Mouse (Mus musculus) liver, embryonic 12.5 days (tissue): ENCODE data around the gene Zkscan17. TPM values are rescaled to one million over a fixed set of nuclear protein-coding genes. Genes with fewer than 3 reads are reported as not detected.

Source experiments
- ATAC-seq: fragments of 200-750 bp; cut with Nextera tagmentation; 2 replicates; pipeline ENCODE4 v1.8.0; 2017; ENCODE audit warnings: moderate number of reproducible peaks, mild to moderate bottlenecking, moderate library complexity
- H3K27ac ChIP-seq: fragments of 300-500 bp; sonication (generic); 2 replicates; pipeline ENCODE4 v1.5.1; 2016; ENCODE audit warnings: mild to moderate bottlenecking
- H3K27me3 ChIP-seq: fragments of 300-500 bp; sonication (generic); replicated peaks from 2 replicates; pipeline ENCODE4 v1.6.1; 2016; ENCODE audit warnings: mild to moderate bottlenecking, moderate library complexity
- H3K36me3 ChIP-seq: fragments of 300-500 bp; sonication (generic); 2 replicates; pipeline ENCODE4 v1.6.1; 2016; ENCODE audit warnings: mild to moderate bottlenecking, moderate library complexity
- H3K4me1 ChIP-seq: fragments of 300-500 bp; sonication (generic); 2 replicates; pipeline ENCODE4 v1.6.1; 2016
- H3K4me2 ChIP-seq: fragments of 300-500 bp; sonication (generic); 2 replicates; pipeline ENCODE4 v1.6.1; 2016; ENCODE audit warnings: mild to moderate bottlenecking, moderate library complexity
- H3K4me3 ChIP-seq: fragments of 300-500 bp; sonication (generic); 2 replicates; pipeline ENCODE4 v1.5.1; 2016; ENCODE audit warnings: mild to moderate bottlenecking, moderate library complexity
- H3K9ac ChIP-seq: fragments of 300-500 bp; sonication (generic); 2 replicates; pipeline ENCODE4 v1.6.1; 2016; ENCODE audit warnings: mild to moderate bottlenecking, moderate library complexity
- H3K9me3 ChIP-seq: fragments of 300-500 bp; sonication (generic); replicated peaks from 2 replicates; pipeline ENCODE4 v1.6.1; 2016; ENCODE audit warnings: mild to moderate bottlenecking, moderate library complexity
- WGBS: fragments of 180-500 bp; shearing (Covaris S2); methylation state at CpG from one replicate; pipeline ENCODE4 v1.1.7; 2016; ENCODE audit not compliant: insufficient replicate concordance; 5-methylcytosine and 5-hydroxymethylcytosine counted together
- polyA plus RNA-seq: library from polyadenylated mRNA; unstranded; fragments of >200 nt; fragmentation: Nextera tagmentation; extraction: Ambion mirVana; gene quantifications from 2 replicates; pipeline ENCODE4 v1.2.1, GENCODE M21; 2016

The Zkscan17 gene
- polyA plus RNA-seq, 1 experiment from 2014 or later = 9.1 TPM

DNA sequence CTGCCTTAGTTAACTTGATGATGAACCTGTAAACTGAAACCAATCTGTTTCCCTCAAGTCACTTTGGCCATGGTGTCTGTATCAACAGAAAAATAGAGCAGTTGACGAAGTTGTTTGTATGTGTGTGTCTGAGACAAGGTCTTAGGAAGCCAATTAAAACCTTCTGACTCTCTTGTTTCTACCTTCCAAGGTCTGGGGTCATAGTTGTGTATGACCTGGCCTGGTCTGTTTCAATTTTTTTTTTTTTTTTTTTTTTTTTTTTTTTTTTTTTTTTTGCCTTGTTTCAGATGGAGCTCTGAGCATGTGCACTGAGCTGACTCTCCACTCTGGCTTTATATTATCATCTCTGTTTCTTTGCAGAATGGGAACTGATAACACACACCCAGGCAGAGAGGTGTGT lies 9.1 kb downstream of the Zkscan17 start:
- no peak overlapping the region for H3K4me3 ChIP-seq
- no peak for ATAC-seq
- no peak overlapping the region for H3K4me2 ChIP-seq
- H3K27me3 ChIP-seq = peaks cover 3% of the 10 kb centered on the region; the same call in 1 of the 2 replicates
- H3K4me1 ChIP-seq = 0 out of 2 replicates have a peak, but pooled peaks cover 3% of the 10 kb centered on the region
- no peaks in the 10 kb centered on the region for H3K9me3 ChIP-seq
- WGBS = 64% methylated on average over 1 of the region's 1 CpGs
- no peak overlapping the region for H3K27ac ChIP-seq
- H3K9ac ChIP-seq = no peak overlapping the region
- no peaks in the 10 kb centered on the region for H3K36me3 ChIP-seq

- Histone ChIP-seq H3K27me3 (no peaks in the 10 kb centered on the region; the same call in 1 of the 2 replicates), H3K4me1 (0 out of 2 replicates have a peak, but pooled peaks cover 3% of the 10 kb centered on the region), H3K27ac (peak overlapping the region; percentile 26; the same call in 1 of the 2 replicates), H3K36me3 (no peaks in the 10 kb centered on the region), H3K4me2 (no peak overlapping the region), H3K9ac (no peak overlapping the region), H3K4me3 (no peak overlapping the region), H3K9me3 (no peaks in the 10 kb centered on the region)
- WGBS = 30% methylated on average over 3 of the region's 3 CpGs
- no peak for ATAC-seq
Observed at GRCm38 (mm10) chr11:59514789-59515188, 11.8 kb downstream of the Zkscan17 start.

- 0 out of 2 replicates have a peak, but pooled peaks cover 3% of the 10 kb centered on the region for H3K4me1 ChIP-seq
- no peaks in the 10 kb centered on the region for H3K9me3 ChIP-seq
- H3K27ac ChIP-seq = no peak overlapping the region; the same call in 1 of the 2 replicates
- H3K27me3 ChIP-seq = no peaks in the 10 kb centered on the region; the same call in 1 of the 2 replicates
- no peak overlapping the region for H3K4me2 ChIP-seq
- WGBS = 55% methylated on average over 6 of the region's 6 CpGs
- H3K36me3 ChIP-seq = no peaks in the 10 kb centered on the region
- H3K9ac ChIP-seq = no peak overlapping the region
- H3K4me3 ChIP-seq = no peak overlapping the region
- no peak for ATAC-seq
Observed at GRCm38 (mm10) chr11:59514381-59514780, 12.2 kb downstream of the Zkscan17 start.

- no peak overlapping the region for H3K4me3 ChIP-seq
- H3K27me3 ChIP-seq = no peaks in the 10 kb centered on the region; the same call in 1 of the 2 replicates
- no peak for ATAC-seq
- no peak overlapping the region for H3K27ac ChIP-seq
- H3K36me3 ChIP-seq = no peaks in the 10 kb centered on the region
- H3K4me2 ChIP-seq = no peak overlapping the region
- H3K9ac ChIP-seq = no peak overlapping the region
- H3K4me1 ChIP-seq = 0 out of 2 replicates have a peak, but pooled peaks cover 3% of the 10 kb centered on the region
- no peaks in the 10 kb centered on the region for H3K9me3 ChIP-seq
- WGBS = 74% methylated on average over 3 of the region's 3 CpGs
Observed at GRCm38 (mm10) chr11:59513556-59513955, 13.0 kb downstream of the Zkscan17 start.

DNA sequence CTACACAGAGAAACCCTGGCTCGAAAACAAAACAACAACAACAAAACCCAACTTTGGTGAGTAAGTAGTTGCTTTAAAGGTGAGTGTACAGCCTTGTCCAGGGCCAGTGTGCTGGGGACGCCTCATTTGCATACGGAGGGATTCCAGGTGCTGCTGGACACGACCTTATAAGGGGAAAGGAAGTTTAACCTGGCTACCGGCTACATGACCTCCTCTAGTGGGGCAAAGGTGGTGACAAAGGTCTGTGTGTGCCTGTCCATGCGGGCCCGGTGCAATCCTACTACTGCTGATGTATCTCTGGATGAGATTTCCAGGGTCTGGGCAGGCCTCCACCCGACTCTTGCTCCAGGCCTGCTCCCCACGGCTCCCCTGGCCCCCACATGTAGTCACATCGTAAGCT lies 13.8 kb downstream of the Zkscan17 start:
- Histone ChIP-seq H3K4me3 (no peak overlapping the region), H3K9me3 (no peaks in the 10 kb centered on the region), H3K4me2 (no peak overlapping the region), H3K36me3 (no peaks in the 10 kb centered on the region; the same call in 1 of the 2 replicates), H3K9ac (no peak overlapping the region), H3K4me1 (no peaks in the 10 kb centered on the region), H3K27me3 (peaks cover 3% of the 10 kb centered on the region; the same call in 1 of the 2 replicates), H3K27ac (no peak overlapping the region)
- ATAC-seq = no peak
- 75% methylated on average over 10 of the region's 10 CpGs for WGBS

DNA sequence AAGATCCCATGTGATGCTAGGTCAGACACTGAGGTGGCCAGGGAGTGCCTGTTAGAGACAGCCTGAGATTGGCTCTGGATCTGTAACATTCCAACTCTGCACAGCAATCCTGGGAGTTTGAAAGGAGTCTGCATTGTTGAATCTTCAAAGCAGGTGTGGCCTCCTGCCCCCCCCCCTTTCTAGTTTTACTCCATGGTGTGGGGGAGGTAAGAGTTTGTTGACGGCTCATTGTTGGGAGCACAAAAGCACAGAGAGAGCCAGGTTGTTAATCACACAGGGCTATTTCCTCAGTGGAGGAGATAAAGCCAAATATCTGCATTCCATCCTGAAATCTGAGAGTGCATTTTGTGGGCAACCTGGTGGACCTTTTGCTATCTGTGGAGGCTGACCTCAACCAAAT lies 15.0 kb downstream of the Zkscan17 start:
- Histone ChIP-seq H3K4me2 (no peak overlapping the region), H3K4me1 (peaks cover 10% of the 10 kb centered on the region), H3K9me3 (no peaks in the 10 kb centered on the region), H3K4me3 (no peak overlapping the region), H3K27ac (no peak overlapping the region), H3K36me3 (no peaks in the 10 kb centered on the region; the same call in 1 of the 2 replicates), H3K27me3 (peaks cover 15% of the 10 kb centered on the region), H3K9ac (no peak overlapping the region)
- 70% methylated on average over 1 of the region's 1 CpGs for WGBS
- no peak for ATAC-seq

DNA sequence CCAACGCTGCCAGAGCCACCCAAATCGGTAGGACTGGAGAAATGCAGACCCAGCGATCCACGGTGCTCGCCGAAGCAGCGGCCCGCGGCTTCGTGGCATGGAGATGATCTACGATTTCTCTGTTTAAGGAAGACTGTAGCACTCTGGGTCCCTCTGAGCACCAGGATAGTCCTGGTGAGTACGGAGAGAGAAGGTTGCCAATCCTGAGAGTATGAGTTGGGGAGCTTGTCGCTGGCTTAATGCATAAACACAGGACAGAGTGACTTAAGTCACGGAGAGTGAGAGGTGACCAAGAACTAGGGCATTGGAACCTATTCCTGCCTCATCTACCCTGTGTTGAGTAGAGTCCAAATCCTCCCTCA lies 19.9 kb downstream of the Zkscan17 start:
- 0 out of 2 replicates have a peak, but pooled peaks have one; percentile 14 for ATAC-seq

GRCm38 (mm10) chr11:59505839-59506712 lies 20.5 kb downstream of the Zkscan17 start:
- Histone ChIP-seq H3K9ac (peak overlapping the region; percentile 75), H3K4me3 (peak overlapping the region; percentile 74), H3K4me1 (peaks cover 25% of the 10 kb centered on the region), H3K27ac (peak overlapping the region; percentile 79), H3K9me3 (no peaks in the 10 kb centered on the region), H3K27me3 (peaks cover 29% of the 10 kb centered on the region), H3K36me3 (peaks cover 33% of the 10 kb centered on the region), H3K4me2 (peak overlapping the region; percentile 86)
- WGBS = under 1% methylated on average over 62 of the region's 71 CpGs
- ATAC-seq = peak; percentile 80

More for the DNA sequence above, 19.9 kb downstream of the Zkscan17 start:
- Histone ChIP-seq H3K36me3 (peaks cover 27% of the 10 kb centered on the region), H3K9ac (peak overlapping the region; percentile 75), H3K27ac (peak overlapping the region; percentile 79), H3K9me3 (no peaks in the 10 kb centered on the region), H3K27me3 (peaks cover 29% of the 10 kb centered on the region), H3K4me1 (peaks cover 25% of the 10 kb centered on the region), H3K4me3 (peak overlapping the region; percentile 74), H3K4me2 (peak overlapping the region; percentile 86)
- 4% methylated on average over 14 of the region's 14 CpGs for WGBS

- Histone ChIP-seq H3K4me2 (peak overlapping the region; percentile 86), H3K9me3 (no peaks in the 10 kb centered on the region), H3K27me3 (peaks cover 29% of the 10 kb centered on the region), H3K27ac (peak overlapping the region; percentile 79), H3K4me1 (peaks cover 25% of the 10 kb centered on the region), H3K4me3 (peak overlapping the region; percentile 74), H3K36me3 (peaks cover 40% of the 10 kb centered on the region), H3K9ac (peak overlapping the region; percentile 75)
- peak; percentile 57 for ATAC-seq
- WGBS = under 1% methylated on average over 21 of the region's 21 CpGs
Observed at GRCm38 (mm10) chr11:59505351-59505838, 21.2 kb downstream of the Zkscan17 start.

GRCm38 (mm10) chr11:59501978-59502700 lies 24.4 kb downstream of the Zkscan17 start:
- Histone ChIP-seq H3K27ac (no peak overlapping the region), H3K4me3 (no peak overlapping the region), H3K9me3 (no peaks in the 10 kb centered on the region), H3K9ac (no peak overlapping the region), H3K27me3 (peaks cover 20% of the 10 kb centered on the region), H3K36me3 (peaks cover 72% of the 10 kb centered on the region), H3K4me2 (no peak overlapping the region), H3K4me1 (peaks cover 21% of the 10 kb centered on the region)
- ATAC-seq = no peak
- 63% methylated on average over 5 of the region's 5 CpGs for WGBS

- ATAC-seq = no peak
- Histone ChIP-seq H3K4me3 (no peak overlapping the region), H3K9me3 (no peaks in the 10 kb centered on the region), H3K4me1 (no peaks in the 10 kb centered on the region), H3K36me3 (peaks cover 90% of the 10 kb centered on the region), H3K27ac (no peak overlapping the region), H3K9ac (no peak overlapping the region), H3K4me2 (no peak overlapping the region), H3K27me3 (no peaks in the 10 kb centered on the region)
- 71% methylated on average over 7 of the region's 7 CpGs for WGBS
Observed at GRCm38 (mm10) chr11:59497747-59498146, 28.8 kb downstream of the Zkscan17 start.
